Mouse (Mus musculus) thymus, postnatal 4 days (tissue): ENCODE results near the gene Ifitm3.
A peak's percentile ranks its signal among the peaks of the same experiment; 100 is the strongest.
"Not testable (repeated sequence)": the region's sequence is repeated elsewhere in the genome, so short reads cannot be mapped to it uniquely, and the experiment has no call there.

Experiments used
- DNase-seq: peaks from one replicate; pipeline ENCODE4 v3.0.0; 2021

The Ifitm3 gene

DNA sequence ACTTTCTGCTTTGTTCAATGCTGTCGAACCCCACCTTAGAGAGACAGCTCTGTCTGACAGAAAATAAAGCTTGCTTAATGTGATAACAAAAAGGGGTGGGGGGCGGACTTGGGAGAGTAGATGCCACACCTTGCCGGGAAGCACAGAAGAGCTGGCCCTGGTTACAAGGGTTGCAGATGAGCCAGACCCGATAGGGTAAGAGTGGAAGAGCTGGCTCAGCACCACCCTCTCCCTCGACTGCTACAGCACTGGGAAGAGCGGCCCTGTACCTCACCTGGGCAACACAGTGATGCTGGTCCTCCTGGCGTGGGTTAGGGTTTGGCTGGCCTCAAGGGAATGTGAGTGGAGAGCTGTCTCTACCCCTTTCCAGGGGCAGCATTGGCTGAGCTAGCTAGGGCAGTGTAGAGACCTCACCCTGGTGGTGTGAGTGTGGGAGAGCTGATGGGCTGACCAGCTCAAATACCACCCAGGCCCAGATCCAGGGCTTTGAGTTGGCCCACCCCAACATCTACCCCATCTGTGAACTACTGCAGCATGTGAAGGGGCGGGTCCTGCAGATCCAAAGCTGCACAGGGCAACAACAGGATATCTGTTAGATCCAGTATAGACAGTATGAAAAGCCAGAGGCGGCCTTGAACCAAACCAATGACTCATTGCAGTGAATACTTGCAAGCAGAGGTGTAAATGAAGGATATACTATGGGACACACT lies 22.0 kb upstream of the Ifitm3 start:
- DNase-seq: no peak

- DNase-seq: no peak
Observed at GRCm38 (mm10) chr7:141030390-141030789, 19.8 kb upstream of the Ifitm3 start.

- no peak for DNase-seq
Observed at GRCm38 (mm10) chr7:141028831-141029230, 18.3 kb upstream of the Ifitm3 start, which contains the start of gene Gm17387. TSS of gene Gm17387 (plus strand) at chr7:141029131.

DNA sequence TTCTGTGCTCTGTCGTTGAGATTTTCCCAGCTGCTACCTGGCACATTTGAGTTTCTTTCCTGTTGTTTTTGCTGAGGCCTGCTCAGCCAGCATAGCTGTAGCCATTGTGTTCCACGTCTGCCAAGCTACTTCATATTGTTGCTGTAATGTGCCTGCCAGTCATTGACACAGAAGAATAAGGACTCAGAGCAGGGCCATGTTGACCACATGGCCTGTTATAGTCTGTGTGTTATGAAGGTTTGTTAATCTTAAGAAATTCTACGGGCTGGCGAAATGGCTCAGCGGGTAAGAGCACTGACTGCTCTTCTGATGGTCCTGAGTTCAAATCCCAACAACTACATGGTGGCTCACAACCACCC lies 16.1 kb upstream of the Ifitm3 start:
- no peak for DNase-seq

- no peak for DNase-seq
Observed at GRCm38 (mm10) chr7:141026097-141026739, 15.6 kb upstream of the Ifitm3 start.

GRCm38 (mm10) chr7:141024865-141025838 lies 14.6 kb upstream of the Ifitm3 start:
- no peak for DNase-seq

GRCm38 (mm10) chr7:141021489-141022449 lies 11.2 kb upstream of the Ifitm3 start:
- DNase-seq: no peak

- DNase-seq: no peak
Observed at GRCm38 (mm10) chr7:141019028-141019427, 8.5 kb upstream of the Ifitm3 start.

DNA sequence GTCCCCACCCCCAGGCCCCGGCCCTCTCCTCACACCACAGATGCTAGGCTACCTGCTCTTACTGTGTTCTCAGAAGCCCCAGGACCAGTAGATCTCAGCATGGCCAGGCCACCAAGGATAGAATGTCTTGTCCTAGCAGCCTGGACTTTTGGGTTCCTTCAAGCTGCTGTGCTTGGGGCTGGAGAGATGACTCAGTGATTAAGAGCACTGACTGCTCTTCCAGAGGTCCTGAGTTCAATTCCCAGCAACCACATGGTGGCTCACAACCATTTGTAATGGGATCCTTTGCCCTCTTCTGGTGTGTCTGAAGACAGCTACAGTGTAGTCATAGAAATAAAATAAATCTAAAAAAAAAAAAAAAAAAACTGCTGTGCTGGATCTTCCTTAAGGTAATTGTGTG lies 7.3 kb upstream of the Ifitm3 start, which contains the start of gene Ifitm6:
Gene Ifitm6 (minus strand): TSS at position 101 of the 400 bp plus-strand sequence.
- not testable (repeated sequence) for DNase-seq

GRCm38 (mm10) chr7:141016707-141017697 lies 6.4 kb upstream of the Ifitm3 start:
- DNase-seq: no peak

- peak; percentile 23 for DNase-seq
Observed at GRCm38 (mm10) chr7:141011238-141011770, 734 bp upstream of the Ifitm3 start.

GRCm38 (mm10) chr7:141009665-141010064 lies 905 bp downstream of the Ifitm3 start:
- no peak for DNase-seq

DNA sequence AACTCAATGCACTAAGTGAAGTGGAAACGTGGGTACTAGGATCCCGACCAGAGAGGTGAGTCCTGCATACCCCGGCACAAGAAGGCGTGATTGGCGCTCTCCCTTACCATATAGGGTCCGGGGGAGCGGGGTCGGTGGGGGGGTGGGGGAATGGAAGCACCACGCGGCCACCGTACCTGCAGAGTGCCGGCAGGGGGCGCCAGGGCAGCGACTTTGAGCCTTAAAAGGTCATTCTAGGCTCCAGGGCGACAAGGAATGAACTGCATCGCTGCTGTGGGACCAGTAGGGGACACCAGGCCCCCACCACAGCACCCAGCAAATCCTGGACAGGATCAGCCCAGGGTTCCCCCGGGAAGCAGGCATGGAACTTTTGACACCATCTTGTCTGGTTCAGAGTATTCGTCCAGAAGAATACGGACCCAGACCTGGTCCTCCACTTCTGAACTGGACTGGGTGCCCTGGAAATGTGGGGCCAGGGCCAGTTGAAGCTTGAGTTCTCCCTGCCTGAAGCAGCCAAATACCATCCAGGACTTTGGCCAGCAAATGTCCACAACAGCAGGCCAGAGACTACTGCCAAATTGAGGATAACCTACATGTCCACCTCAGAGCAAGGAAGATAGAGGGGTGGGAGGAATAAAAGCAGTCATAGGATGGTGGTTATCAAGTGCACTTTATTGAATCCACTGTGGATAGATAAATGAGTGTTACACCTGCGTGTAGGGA lies 1.5 kb downstream of the Ifitm3 start:
- DNase-seq: peak; percentile 91

DNA sequence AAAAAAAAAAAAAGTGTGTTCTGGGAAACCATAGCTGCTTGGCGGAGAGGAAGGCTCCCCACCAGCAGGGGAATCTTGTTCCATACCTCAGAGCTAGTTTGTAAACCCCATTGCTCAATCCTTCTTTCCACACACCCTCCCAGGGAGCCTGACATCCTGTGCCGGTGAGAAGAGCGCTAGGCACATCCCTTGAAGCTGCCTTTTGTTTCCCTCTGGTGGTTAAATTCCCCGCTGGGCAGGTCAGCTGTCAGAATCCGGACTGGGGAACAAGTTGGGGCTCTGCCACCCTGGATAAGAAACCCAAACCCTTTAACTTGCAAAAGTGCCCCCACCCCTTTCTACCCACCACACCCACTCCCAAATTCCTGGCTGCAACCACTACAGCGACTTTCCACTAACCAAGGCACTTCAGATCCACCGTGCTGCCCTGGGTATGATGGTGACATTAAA lies 2.2 kb downstream of the Ifitm3 start:
- no peak for DNase-seq

DNA sequence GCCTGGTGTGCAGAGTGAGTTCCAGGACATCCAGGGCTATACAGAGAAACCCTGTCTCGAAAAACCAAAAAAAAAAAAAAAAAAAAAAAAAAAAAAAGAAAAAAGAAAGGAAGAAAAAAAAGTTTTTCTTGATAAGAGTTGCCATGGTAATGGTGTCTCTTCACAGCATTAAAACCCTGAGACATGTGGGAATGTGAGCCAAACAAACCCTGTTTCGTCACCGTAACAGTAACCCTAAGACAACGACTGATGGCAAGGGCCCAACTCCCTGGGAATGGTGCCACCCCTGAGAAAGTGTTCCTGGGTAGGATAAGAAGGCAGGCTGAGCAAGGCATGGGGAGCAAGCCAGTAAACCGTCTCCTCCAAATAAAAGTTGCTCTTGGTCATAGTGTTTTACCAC lies 3.7 kb downstream of the Ifitm3 start:
- no peak for DNase-seq

GRCm38 (mm10) chr7:141006446-141006845 lies 4.1 kb downstream of the Ifitm3 start:
- DNase-seq: no peak

GRCm38 (mm10) chr7:141003248-141004010 lies 7.1 kb downstream of the Ifitm3 start:
- DNase-seq: no peak

DNA sequence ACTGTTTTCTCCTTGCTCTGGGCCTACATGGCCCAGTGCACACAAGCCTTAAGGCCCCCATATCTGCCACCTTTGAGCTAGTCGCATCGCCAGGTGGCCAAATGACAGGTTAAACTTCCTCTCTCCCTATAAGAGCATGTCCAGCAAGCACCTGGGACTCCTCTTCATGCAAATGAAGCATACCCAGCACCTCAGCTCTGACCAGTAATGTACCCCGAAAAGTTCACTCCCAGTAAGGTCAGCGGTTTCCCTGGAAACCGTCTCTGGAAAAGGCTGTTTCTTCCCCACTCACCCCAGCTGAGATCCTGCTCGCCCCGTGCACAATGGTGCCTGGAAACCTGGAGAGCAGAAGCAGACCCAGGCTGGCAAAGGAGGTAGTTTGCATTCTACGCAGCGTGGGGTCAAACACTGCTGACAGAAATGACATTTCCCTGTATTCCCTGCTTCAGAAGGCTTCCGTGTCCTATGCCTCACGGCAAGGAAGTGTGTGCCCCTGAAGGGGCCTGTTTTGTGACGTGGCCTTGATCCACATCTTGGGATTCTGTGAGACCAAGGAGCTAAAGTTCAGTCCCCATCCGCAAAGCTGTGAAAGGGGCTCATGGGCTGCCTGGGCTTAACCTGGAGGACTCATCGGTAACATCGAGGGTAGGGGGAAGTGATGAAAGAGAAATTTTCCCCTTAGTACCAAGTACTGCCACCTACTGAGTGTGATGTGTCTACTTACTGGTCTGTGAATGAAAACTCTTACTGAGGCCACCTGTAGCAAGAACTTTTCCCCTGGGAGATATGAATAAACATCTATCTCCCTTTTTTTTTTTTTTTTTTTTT lies 9.5 kb downstream of the Ifitm3 start:
- no peak for DNase-seq
